Mouse (Mus musculus) liver, embryonic 15.5 days (tissue): ENCODE measurements around the gene Gnb1. TPM values are rescaled to one million over a fixed set of nuclear protein-coding genes. Genes with fewer than 3 reads are reported as not detected.
"Not testable (repeated sequence)": the region's sequence is repeated elsewhere in the genome, so short reads cannot be mapped to it uniquely, and the experiment has no call there.

Source experiments
- ATAC-seq: fragments of 200-750 bp; cut with Nextera tagmentation; 2 replicates; pipeline ENCODE4 v1.8.0; 2017; ENCODE audit warnings: moderate number of reproducible peaks, mild to moderate bottlenecking, moderate library complexity; ENCODE audit not compliant: insufficient read depth
- H3K27ac ChIP-seq: fragments of 300-500 bp; sonication (generic); replicated peaks from 2 replicates; pipeline ENCODE4 v1.5.1; 2015; ENCODE audit warnings: mild to moderate bottlenecking, inconsistent platforms
- H3K27me3 ChIP-seq: fragments of 300-500 bp; sonication (generic); 2 replicates; pipeline ENCODE4 v1.6.1; 2015; ENCODE audit warnings: mild to moderate bottlenecking, inconsistent platforms
- H3K36me3 ChIP-seq: fragments of 300-500 bp; sonication (generic); replicated peaks from 2 replicates; pipeline ENCODE4 v1.6.1; 2015; ENCODE audit warnings: moderate library complexity, mild to moderate bottlenecking, inconsistent platforms
- H3K4me1 ChIP-seq: fragments of 300-500 bp; sonication (generic); replicated peaks from 2 replicates; pipeline ENCODE4 v1.6.1; 2015; ENCODE audit warnings: inconsistent platforms
- H3K4me2 ChIP-seq: fragments of 300-500 bp; sonication (generic); 2 replicates; pipeline ENCODE4 v1.6.1; 2015; ENCODE audit warnings: moderate library complexity, mild to moderate bottlenecking, inconsistent platforms
- H3K4me3 ChIP-seq: fragments of 300-500 bp; sonication (generic); replicated peaks from 2 replicates; pipeline ENCODE4 v1.5.1; 2015; ENCODE audit warnings: mild to moderate bottlenecking, inconsistent platforms
- H3K9ac ChIP-seq: fragments of 300-500 bp; sonication (generic); 2 replicates; pipeline ENCODE4 v1.6.1; 2015; ENCODE audit warnings: moderate library complexity, mild to moderate bottlenecking, inconsistent platforms
- H3K9me3 ChIP-seq: fragments of 300-500 bp; sonication (generic); replicated peaks from 2 replicates; pipeline ENCODE4 v1.6.1; 2016; ENCODE audit warnings: inconsistent platforms
- WGBS: fragments of 180-500 bp; shearing (Covaris S2); methylation state at CpG from one replicate; pipeline ENCODE4 v1.1.7; 2015; ENCODE audit warnings: mixed read lengths; ENCODE audit not compliant: insufficient replicate concordance; 5-methylcytosine and 5-hydroxymethylcytosine counted together
- polyA plus RNA-seq: library from polyadenylated mRNA; unstranded; fragments of >200 nt; fragmentation: Nextera tagmentation; extraction: Ambion mirVana; gene quantifications from 2 replicates; pipeline ENCODE4 v1.2.1, GENCODE M21; 2015

The Gnb1 gene
- polyA plus RNA-seq, 1 experiment from 2014 or later = 100 TPM

DNA sequence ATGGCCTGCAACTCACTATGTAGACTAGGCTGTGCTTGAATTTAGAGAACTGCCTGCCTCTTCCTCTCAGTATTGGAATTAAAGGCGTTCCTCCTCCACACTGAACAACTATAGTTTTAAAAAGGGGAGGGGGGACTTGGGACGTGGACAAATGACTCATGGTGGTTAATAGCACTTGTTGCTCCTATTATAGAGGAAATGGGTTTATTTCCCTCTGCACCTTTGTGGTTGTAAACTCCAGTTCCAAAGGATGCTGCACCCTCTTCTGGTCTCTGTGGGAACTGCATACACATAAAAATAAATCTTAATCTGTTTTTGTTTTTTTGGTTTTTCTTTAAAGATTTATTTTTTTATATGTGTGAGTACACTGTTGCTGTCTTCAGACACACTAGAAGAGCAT lies 77.0 kb downstream of the Gnb1 start:
- Histone ChIP-seq H3K9ac (no peak overlapping the region), H3K27ac (no peak overlapping the region; the same call in 1 of the 2 replicates), H3K27me3 (no peaks in the 10 kb centered on the region), H3K4me3 (no peak overlapping the region), H3K4me1 (peaks cover 63% of the 10 kb centered on the region), H3K9me3 (no peaks in the 10 kb centered on the region), H3K4me2 (no peak overlapping the region), H3K36me3 (no peaks in the 10 kb centered on the region)
- ATAC-seq = no peak
- WGBS = 11% methylated on average over 2 of the region's 2 CpGs

DNA sequence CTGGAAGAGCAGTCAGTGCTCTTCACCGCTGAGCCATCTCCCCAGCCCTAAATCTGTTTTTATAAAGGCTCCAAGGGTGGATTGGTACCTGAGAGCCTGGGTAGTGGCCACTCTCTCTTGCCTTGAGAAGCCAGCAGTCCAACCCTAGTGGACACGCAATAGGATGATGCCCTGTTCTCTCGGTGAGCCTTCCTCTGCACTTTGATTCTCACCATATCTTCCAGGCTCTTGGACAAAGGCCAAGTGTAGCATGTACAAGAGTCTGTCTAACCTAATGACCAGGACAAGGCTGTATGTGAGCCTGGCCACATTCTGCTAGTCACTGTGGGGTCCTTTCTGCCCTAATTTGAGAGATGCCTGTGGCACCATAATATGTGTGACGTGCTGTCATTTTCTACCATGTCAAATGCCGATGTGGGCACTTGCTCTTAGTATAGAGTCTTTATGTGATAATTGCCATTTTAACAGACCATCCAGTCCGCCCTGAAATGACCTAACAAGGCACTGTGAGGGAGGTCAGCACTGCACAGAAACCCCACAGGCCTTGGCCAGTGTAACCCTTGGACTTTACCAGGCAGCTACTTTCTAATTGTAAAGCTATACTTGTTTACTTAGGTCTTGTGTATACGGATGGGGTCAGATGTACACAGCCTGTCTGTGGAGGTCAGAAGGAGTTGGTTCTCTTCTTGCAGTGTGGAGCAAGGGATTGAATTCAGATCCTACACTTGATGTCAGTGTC lies 77.6 kb downstream of the Gnb1 start:
- Histone ChIP-seq H3K36me3 (no peaks in the 10 kb centered on the region), H3K27ac (peak overlapping the region; percentile 60), H3K27me3 (no peaks in the 10 kb centered on the region), H3K9me3 (no peaks in the 10 kb centered on the region), H3K4me1 (peaks cover 69% of the 10 kb centered on the region), H3K9ac (no peak overlapping the region), H3K4me3 (no peak overlapping the region), H3K4me2 (0 out of 2 replicates have a peak overlapping the region, but pooled peaks have one; percentile 4)
- WGBS = 68% methylated on average over 7 of the region's 7 CpGs
- peak; percentile 54; the same call in 1 of the 2 replicates for ATAC-seq

DNA sequence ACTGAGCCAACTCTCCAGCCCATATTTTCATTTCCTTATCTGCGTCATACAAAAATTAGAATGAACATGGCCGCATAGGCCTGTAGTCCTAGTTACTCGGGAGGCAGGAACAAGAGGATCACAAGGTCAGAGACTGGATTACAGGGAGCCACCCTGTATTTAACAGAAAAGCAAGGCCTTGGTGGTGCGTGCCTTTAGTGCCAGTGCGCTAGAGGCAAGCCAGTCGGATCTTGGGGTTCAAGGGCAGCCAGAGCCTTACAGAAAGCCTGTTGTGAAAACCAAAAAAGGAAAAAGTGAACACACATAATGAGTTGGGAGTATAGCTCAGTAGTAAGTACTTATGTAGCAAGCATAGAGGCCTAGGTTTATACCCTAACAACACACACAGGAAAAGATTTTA lies 78.7 kb downstream of the Gnb1 start:
- no peak overlapping the region for H3K4me2 ChIP-seq
- no peaks in the 10 kb centered on the region for H3K9me3 ChIP-seq
- WGBS = 69% methylated on average over 6 of the region's 6 CpGs
- H3K27me3 ChIP-seq = no peaks in the 10 kb centered on the region
- H3K27ac ChIP-seq = peak overlapping the region; percentile 4
- H3K4me1 ChIP-seq = peaks cover 65% of the 10 kb centered on the region
- no peak overlapping the region for H3K4me3 ChIP-seq
- no peak overlapping the region for H3K9ac ChIP-seq
- H3K36me3 ChIP-seq = no peaks in the 10 kb centered on the region
- ATAC-seq = no peak

DNA sequence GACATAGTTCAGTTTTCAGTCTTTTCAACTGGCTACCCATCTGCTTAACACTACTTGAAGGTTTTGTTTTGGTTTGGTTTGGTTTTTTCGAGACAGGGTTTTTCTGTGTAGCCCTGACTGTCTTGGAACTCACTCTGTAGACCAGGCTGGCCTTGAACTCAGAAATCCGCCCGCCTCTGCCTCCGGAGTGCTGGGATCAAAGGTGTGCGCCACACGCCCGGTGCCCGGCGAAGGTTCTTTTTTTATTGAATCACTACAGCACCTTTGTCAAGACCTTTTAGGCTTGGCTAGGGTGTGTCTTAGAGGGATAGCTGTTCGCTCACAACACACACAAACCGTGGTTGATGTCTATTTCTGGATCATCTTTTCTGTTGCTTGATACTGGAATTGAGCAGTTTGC lies 79.2 kb downstream of the Gnb1 start:
- H3K27ac ChIP-seq = peak overlapping the region; percentile 38; the same call in 1 of the 2 replicates
- not testable (repeated sequence) for H3K27me3 ChIP-seq, H3K9ac ChIP-seq, H3K36me3 ChIP-seq, H3K9me3 ChIP-seq, ATAC-seq, H3K4me3 ChIP-seq, H3K4me2 ChIP-seq
- peaks cover 63% of the 10 kb centered on the region for H3K4me1 ChIP-seq
- 70% methylated on average over 11 of the region's 11 CpGs for WGBS

DNA sequence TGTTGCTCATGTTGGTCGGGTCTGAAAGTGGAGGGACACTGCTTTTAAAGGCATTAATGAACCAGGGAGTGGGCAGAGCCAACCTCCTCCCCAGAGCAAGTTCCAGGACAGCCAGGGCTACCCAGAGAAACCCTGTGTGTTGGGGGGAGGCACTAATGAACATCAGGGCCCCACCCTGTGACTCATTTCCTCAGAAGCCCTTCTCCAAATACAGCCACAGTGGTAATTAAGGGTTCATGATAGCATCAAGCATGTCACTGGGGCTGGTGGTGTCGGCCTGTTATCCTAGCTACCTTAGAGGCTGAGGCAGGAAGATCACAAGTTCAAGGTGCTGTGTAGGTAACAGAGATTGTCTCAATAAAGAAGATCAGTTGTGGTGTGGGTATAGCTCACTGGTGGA lies 80.3 kb downstream of the Gnb1 start:
- 32% methylated on average over 2 of the region's 2 CpGs for WGBS
- Histone ChIP-seq H3K27ac (peak overlapping the region; percentile 57), H3K4me2 (no peak overlapping the region), H3K36me3 (no peaks in the 10 kb centered on the region), H3K27me3 (no peaks in the 10 kb centered on the region), H3K4me3 (no peak overlapping the region), H3K9ac (no peak overlapping the region), H3K4me1 (peaks cover 54% of the 10 kb centered on the region), H3K9me3 (no peaks in the 10 kb centered on the region)
- ATAC-seq = no peak

DNA sequence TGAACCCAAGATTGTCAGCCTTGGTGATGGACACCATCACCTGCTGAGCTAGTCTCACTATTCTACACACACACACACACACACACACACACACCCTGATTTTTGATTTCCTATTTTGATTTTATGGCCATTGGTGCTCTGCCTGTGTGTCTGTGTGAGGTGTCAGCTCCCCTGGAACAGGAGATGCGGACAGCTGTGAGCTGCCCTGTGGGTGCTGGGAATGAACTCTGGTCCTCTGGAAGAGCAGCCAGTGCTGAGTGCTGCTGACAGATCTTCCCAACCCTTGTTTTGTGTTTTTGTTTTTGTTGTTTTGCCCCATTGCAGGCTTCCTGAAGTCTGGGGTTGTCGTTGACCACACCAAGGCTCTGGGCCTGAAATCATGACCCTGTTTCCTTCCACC lies 82.0 kb downstream of the Gnb1 start:
- Histone ChIP-seq H3K9me3 (no peaks in the 10 kb centered on the region), H3K9ac (no peak overlapping the region), H3K36me3 (peaks cover 16% of the 10 kb centered on the region; the same call in 1 of the 2 replicates), H3K27ac (no peak overlapping the region), H3K4me2 (no peak overlapping the region), H3K4me3 (no peak overlapping the region), H3K4me1 (peaks cover 51% of the 10 kb centered on the region), H3K27me3 (no peaks in the 10 kb centered on the region)
- no peak for ATAC-seq
- WGBS = 73% methylated on average over 2 of the region's 2 CpGs

DNA sequence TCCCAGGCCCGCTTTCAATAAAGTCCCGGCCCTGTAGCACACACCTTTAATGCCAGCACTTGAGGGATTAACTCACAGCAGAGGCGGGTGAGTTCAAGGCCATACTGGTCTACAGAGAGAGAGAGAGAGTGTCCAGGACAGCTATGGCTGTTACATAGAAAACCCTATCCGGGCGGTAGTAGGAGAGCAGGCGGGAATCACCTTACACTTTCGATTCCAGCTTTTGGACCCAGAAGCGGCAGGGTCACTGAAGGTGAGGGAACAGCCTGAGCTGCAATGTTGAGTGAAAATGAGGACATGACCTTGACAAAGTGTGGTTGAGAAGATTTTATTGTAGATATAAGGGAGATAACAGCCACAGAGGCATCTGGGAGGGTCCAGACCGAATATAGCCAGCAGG lies 82.7 kb downstream of the Gnb1 start:
- Histone ChIP-seq H3K27ac (0 out of 2 replicates have a peak overlapping the region, but pooled peaks have one; percentile 24), H3K27me3 (no peaks in the 10 kb centered on the region), H3K4me2 (no peak overlapping the region), H3K4me1 (peaks cover 53% of the 10 kb centered on the region), H3K9ac (no peak overlapping the region; the same call in 1 of the 2 replicates), H3K4me3 (no peak overlapping the region), H3K36me3 (peaks cover 18% of the 10 kb centered on the region; the same call in 1 of the 2 replicates), H3K9me3 (no peaks in the 10 kb centered on the region)
- ATAC-seq = no peak
- whole genome bisulfite sequencing = 80% methylated on average over 9 of the region's 9 CpGs

DNA sequence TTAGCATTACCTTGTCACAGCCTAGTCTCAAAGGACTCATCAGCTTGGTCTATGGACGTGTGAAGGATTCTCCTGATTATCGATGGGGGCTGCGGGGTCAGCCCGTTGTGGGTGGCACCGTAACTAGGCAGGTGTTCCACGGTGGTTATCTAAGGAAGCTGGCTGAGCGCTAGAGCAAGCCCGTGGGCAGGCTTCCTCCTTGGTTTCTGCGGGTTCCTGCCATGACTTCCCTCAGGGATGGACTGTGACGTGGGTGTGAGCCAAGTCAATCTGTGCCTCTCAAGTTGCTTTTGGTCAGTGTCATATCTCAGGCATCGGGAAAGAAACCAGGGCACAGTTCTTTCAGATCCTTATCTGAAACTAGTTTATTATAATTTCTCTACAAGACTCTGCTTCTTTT lies 83.8 kb downstream of the Gnb1 start:
- peaks cover 49% of the 10 kb centered on the region for H3K4me1 ChIP-seq
- no peak overlapping the region for H3K4me2 ChIP-seq
- no peak overlapping the region for H3K27ac ChIP-seq
- no peaks in the 10 kb centered on the region for H3K9me3 ChIP-seq
- no peaks in the 10 kb centered on the region for H3K27me3 ChIP-seq
- WGBS = 26% methylated on average over 11 of the region's 11 CpGs
- peaks cover 27% of the 10 kb centered on the region for H3K36me3 ChIP-seq
- ATAC-seq = no peak
- no peak overlapping the region for H3K9ac ChIP-seq
- H3K4me3 ChIP-seq = no peak overlapping the region

DNA sequence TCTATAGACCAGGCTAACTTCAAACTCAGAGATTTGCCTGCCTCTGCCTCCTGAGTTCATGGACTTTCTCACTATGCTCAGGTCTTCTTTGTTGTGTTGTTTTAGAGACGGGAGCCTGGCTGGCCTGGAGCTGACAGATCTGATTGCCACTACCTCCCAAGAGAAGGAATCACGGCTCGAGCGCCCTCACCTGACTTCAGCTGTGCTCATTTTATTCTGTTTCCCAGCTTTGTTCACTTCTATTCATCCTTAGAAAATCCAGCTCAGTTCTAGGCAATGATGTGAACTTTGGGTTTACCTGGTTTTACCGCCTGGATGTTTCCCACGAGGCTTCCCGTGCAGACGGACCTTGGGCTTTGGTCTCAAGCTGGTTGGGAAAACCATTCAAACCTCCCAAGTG lies 84.4 kb downstream of the Gnb1 start:
- Histone ChIP-seq H3K27me3 (no peaks in the 10 kb centered on the region), H3K36me3 (peaks cover 30% of the 10 kb centered on the region), H3K9ac (no peak overlapping the region), H3K9me3 (no peaks in the 10 kb centered on the region), H3K4me1 (peaks cover 46% of the 10 kb centered on the region), H3K4me2 (no peak overlapping the region), H3K27ac (no peak overlapping the region), H3K4me3 (no peak overlapping the region)
- WGBS = 80% methylated on average over 8 of the region's 8 CpGs
- no peak for ATAC-seq

DNA sequence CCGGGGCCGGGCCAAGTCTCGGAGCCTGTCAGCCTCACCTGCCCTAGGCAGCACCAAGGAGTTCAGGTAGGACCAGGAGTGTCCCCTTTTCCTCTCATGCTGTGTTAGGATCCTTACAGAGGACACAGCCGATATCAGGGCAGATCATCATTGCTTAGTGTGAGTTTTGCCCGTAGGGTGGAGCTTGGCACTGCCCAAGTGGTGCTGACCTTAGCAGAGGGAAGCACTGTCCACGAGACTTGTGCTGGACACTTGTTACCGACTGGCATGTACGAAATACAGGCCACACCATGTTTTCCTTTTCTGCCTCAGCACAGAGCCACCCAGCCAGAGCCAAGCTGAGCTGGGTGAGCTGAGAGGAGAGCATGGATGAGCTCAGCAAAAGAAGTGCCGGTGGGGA lies 86.0 kb downstream of the Gnb1 start:
- WGBS = 77% methylated on average over 9 of the region's 9 CpGs

DNA sequence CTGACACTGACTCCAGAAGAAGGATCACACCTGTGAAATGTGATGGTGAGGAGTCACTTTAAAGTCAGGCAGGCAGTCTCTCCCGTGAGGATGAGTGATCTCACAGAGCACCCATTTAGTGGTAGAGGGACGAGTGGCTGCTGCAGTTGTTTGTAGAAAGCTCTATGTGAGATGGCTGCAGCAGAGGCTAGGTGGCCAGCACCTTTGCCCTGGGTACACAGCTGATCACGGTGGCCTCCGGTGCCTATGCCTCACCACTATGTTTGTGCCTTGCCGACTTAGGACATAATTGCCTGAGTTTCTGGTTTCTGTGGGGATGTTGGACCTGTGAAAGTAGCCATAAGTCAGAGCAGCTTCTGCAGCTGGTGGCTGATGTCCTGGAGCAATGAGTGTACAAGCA lies 86.6 kb downstream of the Gnb1 start:
- no peaks in the 10 kb centered on the region for H3K27me3 ChIP-seq
- no peak for ATAC-seq
- H3K4me1 ChIP-seq = peaks cover 34% of the 10 kb centered on the region
- 73% methylated on average over 5 of the region's 5 CpGs for WGBS
- H3K36me3 ChIP-seq = peaks cover 40% of the 10 kb centered on the region
- H3K4me2 ChIP-seq = no peak overlapping the region
- no peak overlapping the region for H3K9ac ChIP-seq
- H3K9me3 ChIP-seq = no peaks in the 10 kb centered on the region
- no peak overlapping the region for H3K27ac ChIP-seq
- no peak overlapping the region for H3K4me3 ChIP-seq

More for the DNA sequence above, 86.0 kb downstream of the Gnb1 start:
- Histone ChIP-seq H3K36me3 (peaks cover 35% of the 10 kb centered on the region), H3K27ac (no peak overlapping the region), H3K4me3 (no peak overlapping the region), H3K9me3 (no peaks in the 10 kb centered on the region), H3K27me3 (no peaks in the 10 kb centered on the region), H3K9ac (no peak overlapping the region), H3K4me1 (peaks cover 31% of the 10 kb centered on the region), H3K4me2 (no peak overlapping the region)
- ATAC-seq = no peak
